Mouse (Mus musculus) lung, postnatal 0 days (tissue): ENCODE measurements around the gene Gm17604. TPM values are rescaled to one million over a fixed set of nuclear protein-coding genes. Genes with fewer than 3 reads are reported as not detected.
A peak's percentile ranks its signal among the peaks of the same experiment; 100 is the strongest.

Experiments
- ATAC-seq: fragments of 200-750 bp; cut with Nextera tagmentation; 2 replicates; pipeline ENCODE4 v1.8.0; 2017; ENCODE audit warnings: moderate library complexity
- DNase-seq: peaks from one replicate; pipeline ENCODE4 v3.0.0-alpha.2; 2016; ENCODE audit warnings: low spot score
- H3K27ac ChIP-seq: fragments of 300-500 bp; sonication (generic); 2 replicates; pipeline ENCODE4 v1.5.1; 2014; ENCODE audit warnings: antibody characterized with exemption, mild to moderate bottlenecking, low read length, mixed read lengths
- H3K27me3 ChIP-seq: fragments of 300-500 bp; sonication (generic); replicated peaks from 2 replicates; pipeline ENCODE4 v1.6.1; 2014; ENCODE audit warnings: low read length, mixed read lengths; ENCODE audit not compliant: insufficient read depth
- H3K36me3 ChIP-seq: fragments of 300-500 bp; sonication (generic); 2 replicates; pipeline ENCODE4 v1.6.1; 2014; ENCODE audit warnings: low read length, mixed read lengths; ENCODE audit not compliant: insufficient read depth
- H3K4me1 ChIP-seq: fragments of 300-500 bp; sonication (generic); 2 replicates; pipeline ENCODE4 v1.6.1; 2014; ENCODE audit warnings: antibody characterized with exemption, low read depth, low read length, mixed read lengths; ENCODE audit not compliant: insufficient read depth
- H3K4me2 ChIP-seq: fragments of 300-500 bp; sonication (generic); replicated peaks from 2 replicates; pipeline ENCODE4 v1.6.1; 2014; ENCODE audit warnings: low read depth, mild to moderate bottlenecking, low read length, moderate library complexity, mixed read lengths
- H3K4me3 ChIP-seq: fragments of 300-500 bp; sonication (generic); 2 replicates; pipeline ENCODE4 v1.5.1; 2014; ENCODE audit warnings: low read depth, low read length
- H3K9ac ChIP-seq: fragments of 300-500 bp; sonication (generic); replicated peaks from 2 replicates; pipeline ENCODE4 v1.6.1; 2014; ENCODE audit warnings: low read depth, mild to moderate bottlenecking
- H3K9me3 ChIP-seq: fragments of 300-500 bp; sonication (generic); 2 replicates; pipeline ENCODE4 v1.6.1; 2016; ENCODE audit warnings: low read length, mixed read lengths
- CTCF ChIP-seq: IDR thresholded peaks from 2 replicates; pipeline ENCODE4 v1.5.1; 2016; ENCODE audit warnings: antibody characterized with exemption, mild to moderate bottlenecking
- EP300 ChIP-seq: IDR thresholded peaks from 2 replicates; pipeline ENCODE4 v1.6.1; 2016; ENCODE audit warnings: antibody characterized with exemption, mild to moderate bottlenecking, control low read depth
- WGBS: fragments of 180-500 bp; shearing (Covaris S2); extraction: QIAGEN DNeasy Blood & Tissue Kit; methylation state at CpG from one replicate; pipeline ENCODE4 v1.1.7; 2014; 5-methylcytosine and 5-hydroxymethylcytosine counted together
- polyA plus RNA-seq: library from polyadenylated mRNA; unstranded; fragments of >200 nt; fragmentation: Nextera tagmentation; extraction: Ambion mirVana; gene quantifications from 2 replicates; pipeline ENCODE4 v1.2.1, GENCODE M21; 2015

Gm17604 gene
- not detected in 2 replicates for polyA plus RNA-seq

- H3K4me1 ChIP-seq, result no peaks in the 10 kb centered on the region
- H3K27ac ChIP-seq, result no peak within 1 kb of the TSS
- H3K27me3 ChIP-seq, result no peaks in the 10 kb centered on the region
- no peak within 1 kb of the TSS for H3K9ac ChIP-seq
- TF ChIP-seq CTCF, result no peak
- no peak for TF ChIP-seq EP300
- DNase-seq, result no peak
- no peak within 1 kb of the TSS for H3K4me2 ChIP-seq
- no peaks in the 10 kb centered on the region for H3K36me3 ChIP-seq
- H3K4me3 ChIP-seq, result no peak within 1 kb of the TSS
- no peaks in the 10 kb centered on the region for H3K9me3 ChIP-seq
- no peak for ATAC-seq
These were observed at the start of gene Gm17604 for GRCm38 (mm10) chrX:165004779-165005324. TSS of gene Gm17604 (minus strand) at chrX:165004829.

GRCm38 (mm10) chrX:165049929-165050328 is 45.3 kb upstream of the Gm17604 start:
- Histone ChIP-seq H3K4me3 (no peak overlapping the region), H3K36me3 (no peaks in the 10 kb centered on the region), H3K4me1 (no peaks in the 10 kb centered on the region), H3K27me3 (no peaks in the 10 kb centered on the region), H3K9me3 (no peaks in the 10 kb centered on the region), H3K9ac (no peak overlapping the region), H3K27ac (no peak overlapping the region), H3K4me2 (no peak overlapping the region)
- TF ChIP-seq EP300, result no peak
- no peak for TF ChIP-seq CTCF
- no peak for DNase-seq
- ATAC-seq, result no peak
- WGBS, result 90% methylated on average over 1 of the region's 1 CpGs

- DNase-seq, result no peak
These were observed 1.5 kb downstream of the Gm17604 start for GRCm38 (mm10) chrX:165003141-165003540.

GRCm38 (mm10) chrX:164980193-164980775 is 24.3 kb downstream of the Gm17604 start, which contains the start of the genes Mospd2 and Fancb:
TSS of gene Mospd2 (minus strand) at chrX:164980375.
TSS of gene Fancb (plus strand) at chrX:164980592.
- Histone ChIP-seq H3K4me1 (no peaks in the 10 kb centered on the region), H3K4me3 (peak within 1 kb of the TSS; percentile 49), H3K36me3 (no peaks in the 10 kb centered on the region), H3K9ac (0 out of 2 replicates have a peak within 1 kb of the TSS, but pooled peaks have one; percentile 20), H3K9me3 (no peaks in the 10 kb centered on the region), H3K27ac (peak within 1 kb of the TSS; percentile 40; the same call in 1 of the 2 replicates), H3K27me3 (no peaks in the 10 kb centered on the region), H3K4me2 (peak within 1 kb of the TSS; percentile 48)
- no peak for TF ChIP-seq CTCF
- no peak for TF ChIP-seq EP300
- peak; percentile 95 for DNase-seq
- ATAC-seq, result peak; percentile 100
- 9% methylated on average over 24 of the region's 26 CpGs for WGBS

More at GRCm38 (mm10) chrX:165003141-165003540, 1.5 kb downstream of the Gm17604 start:
- Histone ChIP-seq H3K9ac (no peak overlapping the region), H3K4me2 (no peak overlapping the region), H3K4me1 (no peaks in the 10 kb centered on the region), H3K9me3 (no peaks in the 10 kb centered on the region), H3K27me3 (no peaks in the 10 kb centered on the region), H3K27ac (no peak overlapping the region), H3K36me3 (no peaks in the 10 kb centered on the region), H3K4me3 (no peak overlapping the region)
- no peak for TF ChIP-seq EP300
- TF ChIP-seq CTCF, result no peak
- WGBS, result 30% methylated on average over 4 of the region's 4 CpGs
- ATAC-seq, result no peak

GRCm38 (mm10) chrX:164978866-164979265 is 25.8 kb downstream of the Gm17604 start:
- Histone ChIP-seq H3K4me1 (no peaks in the 10 kb centered on the region), H3K27ac (no peak overlapping the region), H3K4me3 (no peak overlapping the region), H3K9ac (no peak overlapping the region), H3K27me3 (no peaks in the 10 kb centered on the region), H3K4me2 (peak overlapping the region; percentile 48; the same call in 1 of the 2 replicates), H3K36me3 (no peaks in the 10 kb centered on the region), H3K9me3 (no peaks in the 10 kb centered on the region)
- WGBS, result 89% methylated on average over 2 of the region's 2 CpGs
- DNase-seq, result no peak
- TF ChIP-seq EP300 (no peak), CTCF (no peak)
- no peak for ATAC-seq

GRCm38 (mm10) chrX:164971206-164971605 is 33.4 kb downstream of the Gm17604 start:
- H3K4me2 ChIP-seq, result no peak overlapping the region
- H3K4me1 ChIP-seq, result no peaks in the 10 kb centered on the region
- H3K9ac ChIP-seq, result no peak overlapping the region
- H3K27me3 ChIP-seq, result no peaks in the 10 kb centered on the region
- ATAC-seq (no peak), DNase-seq (peak; percentile 12)
- no peak overlapping the region for H3K27ac ChIP-seq
- no peak overlapping the region for H3K4me3 ChIP-seq
- no peaks in the 10 kb centered on the region for H3K36me3 ChIP-seq
- 69% methylated on average over 3 of the region's 3 CpGs for WGBS
- no peaks in the 10 kb centered on the region for H3K9me3 ChIP-seq
- no peak for TF ChIP-seq EP300
- no peak for TF ChIP-seq CTCF
